Mouse (Mus musculus) liver, embryonic 11.5 days (tissue): ENCODE measurements around the gene Gbgt1. TPM values are rescaled to one million over a fixed set of nuclear protein-coding genes. Genes with fewer than 3 reads are reported as not detected.

Experiments used
- ATAC-seq: fragments of 200-750 bp; cut with Nextera tagmentation; replicated peaks from 2 replicates; pipeline ENCODE4 v1.8.0; 2017; ENCODE audit warnings: moderate number of reproducible peaks, mild to moderate bottlenecking, moderate TSS enrichment, moderate library complexity; ENCODE audit not compliant: low FRiP score
- DNase-seq: peaks from one replicate; pipeline ENCODE4 v3.0.0-alpha.2; 2017; ENCODE audit warnings: low spot score
- H3K27ac ChIP-seq: fragments of 300-500 bp; sonication (generic); 2 replicates; pipeline ENCODE4 v1.5.1; 2014; ENCODE audit warnings: mild to moderate bottlenecking, low read depth, low read length, control low read depth
- H3K27me3 ChIP-seq: fragments of 300-500 bp; sonication (generic); replicated peaks from 2 replicates; pipeline ENCODE4 v1.6.1; 2014; ENCODE audit warnings: low read length, mixed read lengths; ENCODE audit not compliant: control insufficient read depth, insufficient read depth
- H3K36me3 ChIP-seq: fragments of 300-500 bp; sonication (generic); 2 replicates; pipeline ENCODE4 v1.6.1; 2014; ENCODE audit warnings: mild to moderate bottlenecking, low read length, moderate library complexity, mixed read lengths; ENCODE audit not compliant: control insufficient read depth, insufficient read depth
- H3K4me1 ChIP-seq: fragments of 300-500 bp; sonication (generic); replicated peaks from 2 replicates; pipeline ENCODE4 v1.6.1; 2014; ENCODE audit warnings: low read length, mixed read lengths; ENCODE audit not compliant: control insufficient read depth, insufficient read depth
- H3K4me2 ChIP-seq: fragments of 300-500 bp; sonication (generic); 2 replicates; pipeline ENCODE4 v1.6.1; 2014; ENCODE audit warnings: mild to moderate bottlenecking, control low read depth, moderate library complexity
- H3K4me3 ChIP-seq: fragments of 300-500 bp; sonication (generic); 2 replicates; pipeline ENCODE4 v1.5.1; 2014; ENCODE audit warnings: low read depth, low read length, control low read depth
- H3K9ac ChIP-seq: fragments of 300-500 bp; sonication (generic); 2 replicates; pipeline ENCODE4 v1.6.1; 2014; ENCODE audit warnings: low read depth, low read length, control low read depth
- H3K9me3 ChIP-seq: fragments of 300-500 bp; sonication (generic); 2 replicates; pipeline ENCODE4 v1.6.1; 2016; ENCODE audit warnings: low read length, inconsistent platforms, mixed read lengths; ENCODE audit not compliant: control insufficient read depth
- WGBS: fragments of 180-500 bp; shearing (Covaris S2); extraction: QIAGEN DNeasy Blood & Tissue Kit; methylation state at CpG from one replicate; pipeline ENCODE4 v1.1.7; 2014; 5-methylcytosine and 5-hydroxymethylcytosine counted together
- polyA plus RNA-seq: library from polyadenylated mRNA; unstranded; fragments of >200 nt; fragmentation: Nextera tagmentation; extraction: Ambion mirVana; gene quantifications from 2 replicates; pipeline ENCODE4 v1.2.1, GENCODE M21; 2014

Gene Gbgt1
- polyA plus RNA-seq, 1 experiment from 2014 or later = 0.32 TPM

GRCm38 (mm10) chr2:28530311-28530710, 33.6 kb downstream of the Gbgt1 start:
- Histone ChIP-seq H3K27me3 (peaks cover 5% of the 10 kb centered on the region), H3K9me3 (no peaks in the 10 kb centered on the region), H3K9ac (no peak overlapping the region), H3K4me3 (no peak overlapping the region), H3K4me2 (no peak overlapping the region), H3K4me1 (peaks cover 32% of the 10 kb centered on the region), H3K27ac (no peak overlapping the region), H3K36me3 (no peaks in the 10 kb centered on the region)
- no peak for DNase-seq
- ATAC-seq = no peak
- WGBS = 77% methylated on average over 7 of the region's 7 CpGs

GRCm38 (mm10) chr2:28532938-28533771, 36.5 kb downstream of the Gbgt1 start:
- Histone ChIP-seq H3K27ac (0 out of 2 replicates have a peak overlapping the region, but pooled peaks have one; percentile 11), H3K36me3 (no peaks in the 10 kb centered on the region), H3K9me3 (no peaks in the 10 kb centered on the region), H3K4me2 (peak overlapping the region; percentile 68), H3K4me3 (peak overlapping the region; percentile 61), H3K27me3 (peaks cover 5% of the 10 kb centered on the region), H3K9ac (peak overlapping the region; percentile 54), H3K4me1 (peaks cover 23% of the 10 kb centered on the region)
- DNase-seq (peak; percentile 79), ATAC-seq (peak; percentile 89)
- WGBS = 2% methylated on average over 49 of the region's 49 CpGs

GRCm38 (mm10) chr2:28533901-28534435, 37.3 kb downstream of the Gbgt1 start:
- WGBS = 76% methylated on average over 7 of the region's 7 CpGs
- no peaks in the 10 kb centered on the region for H3K36me3 ChIP-seq
- H3K9ac ChIP-seq = peak overlapping the region; percentile 54
- DNase-seq = no peak
- H3K4me2 ChIP-seq = peak overlapping the region; percentile 68
- H3K27me3 ChIP-seq = peaks cover 5% of the 10 kb centered on the region
- H3K4me3 ChIP-seq = peak overlapping the region; percentile 61
- no peak for ATAC-seq
- no peaks in the 10 kb centered on the region for H3K9me3 ChIP-seq
- H3K27ac ChIP-seq = no peak overlapping the region
- H3K4me1 ChIP-seq = peaks cover 23% of the 10 kb centered on the region

GRCm38 (mm10) chr2:28534436-28535262, 38.0 kb downstream of the Gbgt1 start:
- peak overlapping the region; percentile 20; the same call in 1 of the 2 replicates for H3K9ac ChIP-seq
- H3K4me3 ChIP-seq = 0 out of 2 replicates have a peak overlapping the region, but pooled peaks have one; percentile 61
- H3K27me3 ChIP-seq = peaks cover 5% of the 10 kb centered on the region
- H3K36me3 ChIP-seq = no peaks in the 10 kb centered on the region
- 53% methylated on average over 11 of the region's 11 CpGs for WGBS
- H3K4me2 ChIP-seq = peak overlapping the region; percentile 68
- no peak for DNase-seq
- peaks cover 25% of the 10 kb centered on the region for H3K4me1 ChIP-seq
- ATAC-seq = no peak
- H3K27ac ChIP-seq = peak overlapping the region; percentile 32; the same call in 1 of the 2 replicates
- H3K9me3 ChIP-seq = no peaks in the 10 kb centered on the region

- Histone ChIP-seq H3K27ac (peak overlapping the region; percentile 32; the same call in 1 of the 2 replicates), H3K4me2 (0 out of 2 replicates have a peak overlapping the region, but pooled peaks have one; percentile 22), H3K4me1 (peaks cover 30% of the 10 kb centered on the region), H3K4me3 (no peak overlapping the region), H3K36me3 (no peaks in the 10 kb centered on the region), H3K9ac (peak overlapping the region; percentile 20; the same call in 1 of the 2 replicates), H3K9me3 (no peaks in the 10 kb centered on the region), H3K27me3 (peaks cover 5% of the 10 kb centered on the region)
- WGBS = 46% methylated on average over 4 of the region's 4 CpGs
- DNase-seq = no peak
- ATAC-seq = no peak
Measured at GRCm38 (mm10) chr2:28535263-28535540, 38.5 kb downstream of the Gbgt1 start.

- ATAC-seq (no peak), DNase-seq (no peak)
- no peak overlapping the region for H3K4me3 ChIP-seq
- 66% methylated on average over 7 of the region's 7 CpGs for WGBS
- no peak overlapping the region; the same call in 1 of the 2 replicates for H3K27ac ChIP-seq
- no peak overlapping the region for H3K9ac ChIP-seq
- H3K36me3 ChIP-seq = no peaks in the 10 kb centered on the region
- H3K4me1 ChIP-seq = peaks cover 32% of the 10 kb centered on the region
- H3K27me3 ChIP-seq = peaks cover 5% of the 10 kb centered on the region
- H3K4me2 ChIP-seq = no peak overlapping the region
- no peaks in the 10 kb centered on the region for H3K9me3 ChIP-seq
Measured at GRCm38 (mm10) chr2:28535650-28536049, 39.0 kb downstream of the Gbgt1 start.

GRCm38 (mm10) chr2:28536166-28536565, 39.5 kb downstream of the Gbgt1 start:
- H3K27me3 ChIP-seq = peaks cover 5% of the 10 kb centered on the region
- H3K36me3 ChIP-seq = no peaks in the 10 kb centered on the region
- H3K27ac ChIP-seq = no peak overlapping the region
- no peak overlapping the region for H3K4me2 ChIP-seq
- WGBS = 67% methylated on average over 4 of the region's 4 CpGs
- no peak overlapping the region for H3K4me3 ChIP-seq
- H3K4me1 ChIP-seq = peaks cover 32% of the 10 kb centered on the region
- no peak for ATAC-seq
- H3K9ac ChIP-seq = no peak overlapping the region
- DNase-seq = no peak
- H3K9me3 ChIP-seq = no peaks in the 10 kb centered on the region

GRCm38 (mm10) chr2:28536766-28537633, 40.3 kb downstream of the Gbgt1 start:
- Histone ChIP-seq H3K27me3 (peaks cover 5% of the 10 kb centered on the region), H3K9me3 (no peaks in the 10 kb centered on the region), H3K36me3 (no peaks in the 10 kb centered on the region), H3K4me3 (no peak overlapping the region), H3K27ac (no peak overlapping the region), H3K4me1 (peaks cover 32% of the 10 kb centered on the region), H3K9ac (no peak overlapping the region), H3K4me2 (no peak overlapping the region)
- WGBS = 72% methylated on average over 11 of the region's 11 CpGs
- DNase-seq = no peak
- no peak for ATAC-seq
